Comparison of ENCODE assay signal across 16 mouse cellular contexts in genomic region chr9:58595313-58595712, GRCm38 (mm10).
"Had no signal": no experiment of that assay in that cellular context is flagged by ENCODE, and none has a peak within 500 bp of the region (broad histone marks: within the 10 kb centered on the region; RNA-seq: fewer than 3 reads in every experiment).

No protein-coding gene starts in this region.

- H3K27me3 ChIP-seq: kidney, embryonic 15.5 days; limb, embryonic 13.5 days; midbrain, embryonic 15.5 days; neural tube, embryonic 13.5 days had no signal

- DNase-seq: kidney, adult 2 months; kidney, postnatal 14 days; layer of hippocampus, adult 9-11 months; layer of hippocampus, postnatal 36 days; left cerebral cortex, postnatal 4 days; lung, adult 18-20 months; retina, postnatal 1 day; right cerebral cortex, postnatal 4 days; spleen, adult 18-20 months; thymus, postnatal 4 days had no signal

- H3K36me3 ChIP-seq: kidney, embryonic 15.5 days; limb, embryonic 13.5 days; midbrain, embryonic 15.5 days; neural tube, embryonic 13.5 days had no signal

- H3K9ac ChIP-seq: kidney, embryonic 15.5 days; limb, embryonic 13.5 days; liver, embryonic 14.5 days; midbrain, embryonic 15.5 days; neural tube, embryonic 13.5 days had no signal

- ATAC-seq: midbrain, embryonic 15.5 days had no signal

- H3K27ac ChIP-seq: kidney, embryonic 15.5 days; limb, embryonic 13.5 days; liver, embryonic 14.5 days; midbrain, embryonic 10.5 days; midbrain, embryonic 15.5 days; neural tube, embryonic 13.5 days had no signal

- H3K4me2 ChIP-seq: kidney, embryonic 15.5 days; limb, embryonic 13.5 days; midbrain, embryonic 15.5 days; neural tube, embryonic 13.5 days had no signal

- H3K9me3 ChIP-seq: kidney, embryonic 15.5 days; limb, embryonic 13.5 days; midbrain, embryonic 10.5 days; midbrain, embryonic 15.5 days; neural tube, embryonic 13.5 days had no signal

- H3K4me1 ChIP-seq: midbrain, embryonic 10.5 days; midbrain, embryonic 15.5 days had no signal

- H3K4me3 ChIP-seq: kidney, embryonic 15.5 days; limb, embryonic 13.5 days; midbrain, embryonic 10.5 days; midbrain, embryonic 15.5 days; neural tube, embryonic 13.5 days had no signal
